Mouse (Mus musculus) heart, embryonic 15.5 days (tissue): Measurements from ENCODE around the gene Col26a1. TPM values are rescaled to one million over a fixed set of nuclear protein-coding genes. Genes with fewer than 3 reads are reported as not detected.

Experiments used
- ATAC-seq: fragments of 200-750 bp; cut with Nextera tagmentation; replicated peaks from 2 replicates; pipeline ENCODE4 v1.8.0; 2017; ENCODE audit warnings: low read depth, moderate TSS enrichment; ENCODE audit not compliant: insufficient number of reproducible peaks, insufficient read depth, low FRiP score
- H3K27ac ChIP-seq: fragments of 300-500 bp; sonication (generic); 2 replicates; pipeline ENCODE4 v1.5.1; 2015; ENCODE audit warnings: mild to moderate bottlenecking, inconsistent platforms
- H3K27me3 ChIP-seq: fragments of 300-500 bp; sonication (generic); 2 replicates; pipeline ENCODE4 v1.6.1; 2015; ENCODE audit warnings: inconsistent platforms
- H3K36me3 ChIP-seq: fragments of 300-500 bp; sonication (generic); 2 replicates; pipeline ENCODE4 v1.6.1; 2015; ENCODE audit warnings: mild to moderate bottlenecking, inconsistent platforms
- H3K4me1 ChIP-seq: fragments of 300-500 bp; sonication (generic); replicated peaks from 2 replicates; pipeline ENCODE4 v1.6.1; 2015; ENCODE audit warnings: inconsistent platforms
- H3K4me2 ChIP-seq: fragments of 300-500 bp; sonication (generic); 2 replicates; pipeline ENCODE4 v1.6.1; 2015; ENCODE audit warnings: inconsistent platforms, mild to moderate bottlenecking, moderate library complexity
- H3K4me3 ChIP-seq: fragments of 300-500 bp; sonication (generic); 2 replicates; pipeline ENCODE4 v1.5.1; 2015; ENCODE audit warnings: mild to moderate bottlenecking, inconsistent platforms
- H3K9ac ChIP-seq: fragments of 300-500 bp; sonication (generic); 2 replicates; pipeline ENCODE4 v1.6.1; 2015; ENCODE audit warnings: mild to moderate bottlenecking, inconsistent platforms
- H3K9me3 ChIP-seq: fragments of 300-500 bp; sonication (generic); replicated peaks from 2 replicates; pipeline ENCODE4 v1.6.1; 2016; ENCODE audit warnings: inconsistent platforms
- WGBS: fragments of 180-500 bp; shearing (Covaris S2); methylation state at CpG from one replicate; pipeline ENCODE4 v1.1.7; 2015; ENCODE audit warnings: mixed read lengths; 5-methylcytosine and 5-hydroxymethylcytosine counted together
- polyA plus RNA-seq: library from polyadenylated mRNA; unstranded; fragments of >200 nt; fragmentation: Nextera tagmentation; extraction: Ambion mirVana; gene quantifications from 2 replicates; pipeline ENCODE4 v1.2.1, GENCODE M21; 2015

Col26a1 gene
- polyA plus RNA-seq, 1 experiment from 2014 or later, result 13.9 TPM

DNA sequence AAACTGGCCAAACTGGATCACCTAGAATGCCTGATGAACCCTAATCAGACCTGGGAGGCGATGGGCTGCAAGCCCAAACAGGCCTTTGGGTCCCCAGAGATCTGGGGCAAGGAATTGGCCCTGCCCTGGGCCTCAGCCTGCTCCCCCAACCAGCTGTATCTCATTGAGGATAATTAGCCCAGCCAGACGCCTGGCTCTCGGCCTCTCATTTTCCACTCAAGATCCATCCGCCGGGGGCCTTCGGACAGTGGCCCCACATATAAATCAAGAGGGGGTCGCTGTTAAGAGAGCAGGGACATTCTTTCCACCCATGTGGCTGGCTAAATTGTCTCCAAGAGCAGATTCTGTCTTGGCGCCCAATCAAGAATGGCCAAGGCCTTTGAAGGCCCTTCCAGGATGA lies 178.9 kb downstream of the Col26a1 start:
- H3K4me3 ChIP-seq, result no peak overlapping the region
- no peaks in the 10 kb centered on the region for H3K27me3 ChIP-seq
- H3K4me2 ChIP-seq, result no peak overlapping the region
- 84% methylated on average over 8 of the region's 8 CpGs for WGBS
- H3K4me1 ChIP-seq, result no peaks in the 10 kb centered on the region
- no peaks in the 10 kb centered on the region for H3K36me3 ChIP-seq
- H3K9me3 ChIP-seq, result no peaks in the 10 kb centered on the region
- H3K9ac ChIP-seq, result no peak overlapping the region
- ATAC-seq, result no peak
- no peak overlapping the region for H3K27ac ChIP-seq

GRCm38 (mm10) chr5:136703751-136704150 lies 179.3 kb downstream of the Col26a1 start:
- no peak overlapping the region for H3K4me3 ChIP-seq
- 0 out of 2 replicates have a peak, but pooled peaks have one; percentile 23 for ATAC-seq
- no peak overlapping the region for H3K9ac ChIP-seq
- H3K4me2 ChIP-seq, result no peak overlapping the region
- no peaks in the 10 kb centered on the region for H3K9me3 ChIP-seq
- H3K27me3 ChIP-seq, result no peaks in the 10 kb centered on the region
- no peaks in the 10 kb centered on the region for H3K36me3 ChIP-seq
- 29% methylated on average over 3 of the region's 3 CpGs for WGBS
- H3K4me1 ChIP-seq, result no peaks in the 10 kb centered on the region
- no peak overlapping the region for H3K27ac ChIP-seq

DNA sequence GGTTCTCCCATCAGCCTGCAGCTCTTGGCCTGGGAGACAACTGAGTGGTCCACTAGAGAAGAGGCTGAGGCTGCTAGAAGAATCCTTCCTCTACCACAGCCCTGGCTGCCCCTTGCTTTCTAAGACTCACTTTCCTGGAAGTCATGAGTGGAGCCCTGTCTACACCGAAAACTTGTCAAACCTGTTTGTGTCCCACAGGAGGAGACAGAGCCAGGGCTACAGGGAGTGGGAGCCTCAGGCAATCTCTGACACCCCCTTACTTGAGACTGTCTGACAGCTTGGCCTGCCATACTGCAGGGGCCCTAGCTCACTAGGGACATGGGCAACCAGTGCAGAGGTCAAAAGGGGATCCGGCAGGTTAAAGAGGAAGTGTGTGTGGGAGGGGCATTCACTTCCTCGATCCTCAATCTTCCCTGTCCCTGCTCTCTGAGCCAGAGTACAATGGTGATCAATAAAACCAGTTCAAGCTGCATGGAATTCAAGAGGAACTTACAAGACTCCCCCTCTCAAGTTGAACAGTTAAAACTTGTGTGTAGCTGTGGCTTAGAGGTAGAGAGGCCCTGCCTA lies 180.8 kb downstream of the Col26a1 start:
- H3K36me3 ChIP-seq, result no peaks in the 10 kb centered on the region
- no peaks in the 10 kb centered on the region for H3K4me1 ChIP-seq
- WGBS, result 55% methylated on average over 3 of the region's 3 CpGs
- H3K4me3 ChIP-seq, result no peak overlapping the region
- no peak overlapping the region for H3K27ac ChIP-seq
- H3K9me3 ChIP-seq, result no peaks in the 10 kb centered on the region
- no peaks in the 10 kb centered on the region for H3K27me3 ChIP-seq
- H3K4me2 ChIP-seq, result no peak overlapping the region
- ATAC-seq, result no peak
- no peak overlapping the region for H3K9ac ChIP-seq

GRCm38 (mm10) chr5:136697618-136698017 lies 185.4 kb downstream of the Col26a1 start:
- ATAC-seq, result no peak
- Histone ChIP-seq H3K9ac (no peak overlapping the region), H3K4me3 (no peak overlapping the region), H3K36me3 (no peaks in the 10 kb centered on the region), H3K27me3 (peaks cover 3% of the 10 kb centered on the region; the same call in 1 of the 2 replicates), H3K4me2 (no peak overlapping the region), H3K27ac (no peak overlapping the region), H3K4me1 (no peaks in the 10 kb centered on the region), H3K9me3 (no peaks in the 10 kb centered on the region)
- 68% methylated on average over 9 of the region's 9 CpGs for WGBS

- H3K4me3 ChIP-seq, result no peak overlapping the region
- H3K36me3 ChIP-seq, result no peaks in the 10 kb centered on the region
- peaks cover 3% of the 10 kb centered on the region; the same call in 1 of the 2 replicates for H3K27me3 ChIP-seq
- no peaks in the 10 kb centered on the region for H3K4me1 ChIP-seq
- no peak overlapping the region for H3K9ac ChIP-seq
- 80% methylated on average over 5 of the region's 5 CpGs for WGBS
- no peak overlapping the region for H3K27ac ChIP-seq
- ATAC-seq, result no peak
- H3K4me2 ChIP-seq, result no peak overlapping the region
- no peaks in the 10 kb centered on the region for H3K9me3 ChIP-seq
Measured at GRCm38 (mm10) chr5:136696516-136696915, 186.5 kb downstream of the Col26a1 start.

GRCm38 (mm10) chr5:136694976-136695375 lies 188.0 kb downstream of the Col26a1 start:
- Histone ChIP-seq H3K4me3 (no peak overlapping the region), H3K27ac (no peak overlapping the region), H3K9me3 (no peaks in the 10 kb centered on the region), H3K4me1 (no peaks in the 10 kb centered on the region), H3K36me3 (no peaks in the 10 kb centered on the region), H3K27me3 (peaks cover 3% of the 10 kb centered on the region; the same call in 1 of the 2 replicates), H3K9ac (no peak overlapping the region), H3K4me2 (no peak overlapping the region)
- WGBS, result 53% methylated on average over 6 of the region's 6 CpGs
- no peak for ATAC-seq

DNA sequence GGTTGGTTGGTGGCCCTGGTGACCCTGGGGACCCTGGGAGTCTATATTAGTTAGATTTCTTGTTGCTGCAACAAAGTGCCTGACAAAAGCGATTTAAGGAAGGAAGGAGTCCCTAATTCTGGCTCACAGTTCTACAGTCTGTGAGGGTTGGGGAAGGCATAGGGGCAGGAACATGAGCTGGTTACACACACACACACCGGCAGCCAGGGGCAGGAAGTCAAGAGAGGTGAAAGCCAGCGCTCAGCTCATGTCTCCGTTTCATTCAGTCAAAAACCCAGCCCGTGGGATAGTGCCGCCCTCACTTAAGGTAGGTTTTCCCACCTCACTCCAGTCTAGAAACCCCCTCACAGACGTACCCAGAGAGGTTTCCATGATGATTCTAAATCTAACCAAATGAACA lies 189.6 kb downstream of the Col26a1 start:
- Histone ChIP-seq H3K36me3 (no peaks in the 10 kb centered on the region), H3K4me3 (no peak overlapping the region), H3K4me1 (no peaks in the 10 kb centered on the region), H3K27ac (no peak overlapping the region), H3K27me3 (peaks cover 6% of the 10 kb centered on the region; the same call in 1 of the 2 replicates), H3K4me2 (no peak overlapping the region), H3K9ac (no peak overlapping the region), H3K9me3 (no peaks in the 10 kb centered on the region)
- no peak for ATAC-seq
- WGBS, result 63% methylated on average over 7 of the region's 7 CpGs

DNA sequence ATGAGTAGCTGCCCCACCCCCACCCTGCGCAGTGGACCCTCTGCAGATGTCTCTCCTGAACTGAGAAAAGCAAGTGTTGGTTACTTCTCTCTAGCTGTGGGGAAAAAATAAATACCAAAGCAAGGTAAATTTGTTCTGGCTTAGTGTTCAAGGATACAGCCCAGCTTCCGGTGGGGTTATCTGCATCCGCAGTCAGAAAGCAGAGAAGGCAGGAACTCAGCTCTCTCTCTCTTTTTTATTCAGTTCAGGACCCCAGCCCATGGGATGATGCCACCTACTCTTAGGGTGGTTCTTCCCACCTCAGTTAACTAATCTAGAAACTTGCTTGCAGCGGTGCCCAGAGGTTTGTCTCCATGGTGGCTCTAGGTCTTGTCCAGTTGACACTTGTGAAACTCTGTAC lies 190.2 kb downstream of the Col26a1 start, which contains the start of gene Myl10:
Myl10 (plus strand) TSS at position 363 of the 400 bp plus-strand sequence.
- Histone ChIP-seq H3K4me1 (no peaks in the 10 kb centered on the region), H3K9ac (no peak within 1 kb of the TSS), H3K27me3 (peaks cover 6% of the 10 kb centered on the region; the same call in 1 of the 2 replicates), H3K27ac (no peak within 1 kb of the TSS), H3K4me2 (no peak within 1 kb of the TSS), H3K36me3 (no peaks in the 10 kb centered on the region), H3K9me3 (no peaks in the 10 kb centered on the region), H3K4me3 (no peak within 1 kb of the TSS)
- ATAC-seq, result no peak
- 80% methylated on average over 4 of the region's 4 CpGs for WGBS

Other genes starting within 250 kb of the Col26a1 start
- gene Myl10, start 190.1 kb downstream of the Col26a1 start, polyA plus RNA-seq, result 0.28 and 3.1 TPM in 2 replicates
- 34.3 and 40.6 TPM in 2 replicates for gene Ift22, start 24.9 kb upstream of the Col26a1 start, polyA plus RNA-seq
- 221 and 240 TPM in 2 replicates for gene Fis1, start 70.1 kb upstream of the Col26a1 start, polyA plus RNA-seq
- 6.3 and 6.7 TPM in 2 replicates for gene Cldn15, start 83.4 kb upstream of the Col26a1 start, polyA plus RNA-seq
- gene Plod3, start 103.8 kb upstream of the Col26a1 start, polyA plus RNA-seq, result 34.9 and 50.1 TPM in 2 replicates
- 79.5 and 79.9 TPM in 2 replicates for gene Znhit1, start 104.8 kb upstream of the Col26a1 start, polyA plus RNA-seq
- 0.10 TPM in 1 of 2 replicates, not detected in the other for gene Vgf, start 143.2 kb upstream of the Col26a1 start, polyA plus RNA-seq
- gene Ap1s1, start 162.9 kb upstream of the Col26a1 start, polyA plus RNA-seq, result 120 and 132 TPM in 2 replicates
- 1.3 and 1.4 TPM in 2 replicates for gene Serpine1, start 189.1 kb upstream of the Col26a1 start, polyA plus RNA-seq
- 6.5 and 9.4 TPM in 2 replicates for gene Trim56, start 233.0 kb upstream of the Col26a1 start, polyA plus RNA-seq